Comparison of ENCODE assay signal across 11 mouse cellular contexts in genomic region chr12:33009206-33009966, GRCm38 (mm10). TPM values are rescaled to one million over a fixed set of nuclear protein-coding genes. Genes with fewer than 3 reads are reported as not detected.
DNase-seq lines count a peak whose midpoint lies in the region; ATAC-seq and TF ChIP-seq lines count a peak whose summit lies in the region.
"Had no signal": no experiment of that assay in that cellular context is flagged by ENCODE, and none has a peak within 500 bp of the region (broad histone marks: within the 10 kb centered on the region; RNA-seq: fewer than 3 reads in every experiment).

No protein-coding gene starts in this region.

- no peaks in the 10 kb centered on the region for H3K79me2 ChIP-seq in myocyte (ENCODE audit: control insufficient read depth, insufficient read depth)

- H3K4me2 ChIP-seq in intestine, embryonic 15.5 days (replicated peaks), result no peak overlapping the region
- H3K4me2 ChIP-seq in intestine, postnatal 0 days (replicated peaks; ENCODE audit: low read depth), result no peak overlapping the region
- no peak overlapping the region for H3K4me2 ChIP-seq in embryonic facial prominence, embryonic 14.5 days (ENCODE audit: low read depth, low read length)
- peak overlapping the region; percentile 33 for H3K4me2 ChIP-seq in myocyte (ENCODE audit: low read depth)
- H3K4me2 ChIP-seq: forebrain, embryonic 13.5 days; neural tube, embryonic 13.5 days had no signal

- no peak overlapping the region for H3K27ac ChIP-seq in intestine, embryonic 15.5 days
- no peak overlapping the region for H3K27ac ChIP-seq in intestine, postnatal 0 days (ENCODE audit: low read depth, low read length)
- no peak overlapping the region; the same call in 1 of the 2 replicates for H3K27ac ChIP-seq in embryonic facial prominence, embryonic 14.5 days (replicated peaks; ENCODE audit: low read depth, low read length)
- H3K27ac ChIP-seq: forebrain, embryonic 13.5 days; neural tube, embryonic 13.5 days had no signal

- H3K9me3 ChIP-seq in intestine, embryonic 15.5 days, result no peaks in the 10 kb centered on the region
- no peaks in the 10 kb centered on the region for H3K9me3 ChIP-seq in intestine, postnatal 0 days (ENCODE audit: control insufficient read depth)
- H3K9me3 ChIP-seq in embryonic facial prominence, embryonic 14.5 days (ENCODE audit: control insufficient read depth, low read length), result no peaks in the 10 kb centered on the region
- H3K9me3 ChIP-seq: forebrain, embryonic 13.5 days; neural tube, embryonic 13.5 days had no signal

- no peaks in the 10 kb centered on the region for H3K27me3 ChIP-seq in intestine, embryonic 15.5 days (replicated peaks)
- H3K27me3 ChIP-seq in intestine, postnatal 0 days (replicated peaks; ENCODE audit: control insufficient read depth, insufficient read depth, low read length), result no peaks in the 10 kb centered on the region
- H3K27me3 ChIP-seq in embryonic facial prominence, embryonic 14.5 days (replicated peaks; ENCODE audit: control insufficient read depth, insufficient read depth, low read length), result no peaks in the 10 kb centered on the region
- H3K27me3 ChIP-seq in myocyte (ENCODE audit: control insufficient read depth, insufficient read depth, insufficient read length), result no peaks in the 10 kb centered on the region
- H3K27me3 ChIP-seq: forebrain, embryonic 13.5 days; neural tube, embryonic 13.5 days had no signal

- TF ChIP-seq POLR2A in myocyte (IDR thresholded peaks at IDR 0.05; ENCODE audit: insufficient read length, low read depth), result no peak

- no peak overlapping the region for H3ac ChIP-seq in myocyte (ENCODE audit: control insufficient read depth, insufficient read length)

- no peaks in the 10 kb centered on the region; the same call in 1 of the 2 replicates for H3K4me1 ChIP-seq in intestine, embryonic 15.5 days (replicated peaks)
- no peaks in the 10 kb centered on the region for H3K4me1 ChIP-seq in intestine, postnatal 0 days (replicated peaks; ENCODE audit: control insufficient read depth, insufficient read depth, low read length)
- peaks cover 20% of the 10 kb centered on the region for H3K4me1 ChIP-seq in embryonic facial prominence, embryonic 14.5 days (ENCODE audit: control insufficient read depth, insufficient read depth, low read length)

- peak; percentile 7; the same call in 1 of the 2 replicates for ATAC-seq in intestine, embryonic 15.5 days
- no peak for ATAC-seq in intestine, postnatal 0 days
- ATAC-seq in embryonic facial prominence, embryonic 14.5 days (ENCODE audit: low read depth), result peak; percentile 38; the same call in 1 of the 2 replicates
- ATAC-seq: forebrain, embryonic 13.5 days had no signal

- no peak overlapping the region for H3K9ac ChIP-seq in intestine, embryonic 15.5 days
- H3K9ac ChIP-seq in intestine, postnatal 0 days (ENCODE audit: low read depth, low read length), result no peak overlapping the region
- no peak overlapping the region for H3K9ac ChIP-seq in embryonic facial prominence, embryonic 14.5 days (ENCODE audit: low read depth, low read length)
- H3K9ac ChIP-seq: forebrain, embryonic 13.5 days; neural tube, embryonic 13.5 days had no signal

- no peak for TF ChIP-seq CTCF in intestine, postnatal 0 days (IDR thresholded peaks at IDR 0.05; ENCODE audit: low read depth)

- peak; percentile 51 for DNase-seq in A20 (ENCODE audit: low read depth, low spot score)
- peak; percentile 64 for DNase-seq in embryonic facial prominence, embryonic 14.5 days (ENCODE audit: low spot score)
- DNase-seq in adrenal gland, postnatal 25 days, result no peak
- DNase-seq in urinary bladder, postnatal 4 days (ENCODE audit: low spot score in 2 of 2), result no peak
- DNase-seq: cerebellum, adult 9-11 months; layer of hippocampus, adult 9-11 months had no signal

- no peak overlapping the region for H3K4me3 ChIP-seq in intestine, embryonic 15.5 days (replicated peaks)
- H3K4me3 ChIP-seq in intestine, postnatal 0 days (ENCODE audit: low read depth, low read length), result no peak overlapping the region
- no peak overlapping the region for H3K4me3 ChIP-seq in embryonic facial prominence, embryonic 14.5 days (ENCODE audit: low read depth, low read length)
- H3K4me3 ChIP-seq in myocyte, result no peak overlapping the region
- H3K4me3 ChIP-seq: forebrain, embryonic 13.5 days; neural tube, embryonic 13.5 days had no signal

- H3K36me3 ChIP-seq in intestine, embryonic 15.5 days, result no peaks in the 10 kb centered on the region
- H3K36me3 ChIP-seq in intestine, postnatal 0 days (ENCODE audit: control insufficient read depth, insufficient read depth), result no peaks in the 10 kb centered on the region
- H3K36me3 ChIP-seq in embryonic facial prominence, embryonic 14.5 days (ENCODE audit: control insufficient read depth, insufficient read depth, low read length), result no peaks in the 10 kb centered on the region
- no peaks in the 10 kb centered on the region for H3K36me3 ChIP-seq in myocyte (ENCODE audit: control insufficient read depth, insufficient read depth)
- H3K36me3 ChIP-seq: neural tube, embryonic 13.5 days had no signal

- 83% methylated on average over 6 of the region's 6 CpGs for WGBS in intestine, embryonic 15.5 days
- WGBS in intestine, postnatal 0 days, result 83% methylated on average over 6 of the region's 6 CpGs
- WGBS in embryonic facial prominence, embryonic 14.5 days, result 66% methylated on average over 6 of the region's 6 CpGs

TF ChIP-seq in myocyte, 11 proteins besides CTCF, POLR2A, EP300 and RAD21:
- no peak for TF ChIP-seq POLR2AphosphoS2 (IDR thresholded peaks at IDR 0.05; ENCODE audit: insufficient read length, low read depth)
- no peak for TF ChIP-seq TCF3 (IDR thresholded peaks at IDR 0.05; ENCODE audit: insufficient read length, low read depth)
- TF ChIP-seq MYOD1 (IDR thresholded peaks at IDR 0.05; ENCODE audit: control insufficient read depth in 1 of 3, insufficient read length in 2 of 3, low read depth in 2 of 3), result peak in 2 of 3 experiments; percentile 4 to 40
- no peak for TF ChIP-seq MAX (IDR thresholded peaks at IDR 0.05; ENCODE audit: low read depth)
- TF ChIP-seq CEBPB (IDR thresholded peaks at IDR 0.05; ENCODE audit: insufficient read depth, poor library complexity, severe bottlenecking), result no peak
- TF ChIP-seq MYOG (IDR thresholded peaks at IDR 0.05; ENCODE audit: control insufficient read depth in 1 of 3, insufficient read depth in 1 of 3, insufficient read length in 2 of 3, low read depth in 2 of 3), result peak in 1 of 3 experiments; percentile 62
- no peak for TF ChIP-seq SRF (IDR thresholded peaks at IDR 0.05; ENCODE audit: control insufficient read depth, insufficient read length, low read depth)
- no peak for TF ChIP-seq E2F4 (IDR thresholded peaks at IDR 0.05; ENCODE audit: insufficient read depth)

RNA-seq across cellular contexts. Expression of gene Sypl, which starts 55.7 kb away (rescaled TPM):
- 157 and 159 TPM in 2 replicates for polyA plus RNA-seq in intestine, embryonic 15.5 days (2015; fragmentation: Nextera tagmentation; extraction: Ambion mirVana)
- 176 and 181 TPM in 2 replicates for polyA plus RNA-seq in intestine, postnatal 0 days (2015; fragmentation: Nextera tagmentation; extraction: Ambion mirVana)
- 115 and 119 TPM in 2 replicates for polyA plus RNA-seq in embryonic facial prominence, embryonic 14.5 days (2014; fragmentation: Nextera tagmentation; extraction: Ambion mirVana)
- 64.0 TPM for polyA plus RNA-seq in myocyte (2012; fragmentation: generic; extraction: Trizol)
- 101 and 114 TPM in 2 replicates for total RNA-seq in adrenal gland, postnatal 25 days (2021)

Comparison
In these comparisons a context has a peak if more than half of its experiments do, and no peak if none do; other contexts are left out.
1. DNase-seq: peak in A20 (single experiment) and embryonic facial prominence, embryonic 14.5 days (single experiment); none in adrenal gland, postnatal 25 days (single experiment) and urinary bladder, postnatal 4 days (0 of 2).